Mouse (Mus musculus): Measurements from ENCODE around the gene Chpt1. TPM values are rescaled to one million over a fixed set of nuclear protein-coding genes. Genes with fewer than 3 reads are reported as not detected.

Chpt1 gene
- polyA plus RNA-seq, 1 experiment from 2014 or later: 29.0 TPM

DNA sequence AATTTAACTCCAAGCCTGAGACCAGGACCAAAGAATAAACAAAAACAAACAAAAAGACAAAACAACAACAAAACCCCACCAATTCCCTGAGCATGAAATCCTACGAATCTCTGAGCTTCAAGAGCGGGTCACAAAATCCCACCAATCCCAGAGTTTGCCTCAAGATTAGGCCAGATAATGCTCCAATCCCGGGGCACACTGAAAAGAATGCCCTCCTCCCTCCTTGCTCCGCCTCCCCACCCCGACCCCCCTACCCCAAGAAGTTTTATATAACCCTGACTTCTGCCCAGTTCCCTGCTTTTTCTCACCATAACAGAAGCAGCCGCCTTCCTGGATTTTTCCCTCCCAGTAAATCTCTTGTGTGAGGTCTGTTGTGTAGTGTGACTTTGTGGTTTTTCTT, 46.1 kb downstream of the Chpt1 start:
- no peaks in the 10 kb centered on the region for H3K36me3 ChIP-seq (ENCODE audit: inconsistent target)
- WGBS (ENCODE audit: missing documents): 71% methylated on average over 5 of the region's 6 CpGs
- H3K27ac ChIP-seq: no peak overlapping the region
- no peak overlapping the region for H3K4me3 ChIP-seq (ENCODE audit: inconsistent target)
- no peaks in the 10 kb centered on the region for H3K79me2 ChIP-seq (ENCODE audit: inconsistent target)

DNA sequence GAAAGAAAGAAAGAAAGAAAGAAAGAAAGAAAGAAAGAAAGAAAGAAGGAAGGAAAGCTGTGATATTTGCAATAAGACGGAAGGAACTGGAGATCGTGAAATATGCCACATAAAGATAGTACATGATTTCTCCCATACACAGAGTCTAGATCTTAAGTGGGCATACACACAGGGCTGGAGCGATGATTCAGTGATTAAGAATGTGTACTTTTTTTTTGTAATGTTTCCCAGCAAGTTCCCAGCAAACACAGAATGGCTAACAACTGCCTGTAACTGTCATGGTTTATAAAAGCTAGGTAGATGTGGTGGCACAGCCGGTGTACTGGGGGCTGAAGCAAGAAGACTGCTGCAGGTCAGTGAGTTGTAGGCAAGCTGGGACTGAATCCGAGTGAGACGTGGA, 51.9 kb downstream of the Chpt1 start:
- H3K36me3 ChIP-seq (ENCODE audit: inconsistent target): peaks cover 2% of the 10 kb centered on the region; the same call in 1 of the 2 replicates
- 90% methylated on average over 5 of the region's 6 CpGs for WGBS (ENCODE audit: missing documents)
- no peak overlapping the region for H3K27ac ChIP-seq
- no peaks in the 10 kb centered on the region for H3K79me2 ChIP-seq (ENCODE audit: inconsistent target)
- no peak overlapping the region for H3K4me3 ChIP-seq (ENCODE audit: inconsistent target)

DNA sequence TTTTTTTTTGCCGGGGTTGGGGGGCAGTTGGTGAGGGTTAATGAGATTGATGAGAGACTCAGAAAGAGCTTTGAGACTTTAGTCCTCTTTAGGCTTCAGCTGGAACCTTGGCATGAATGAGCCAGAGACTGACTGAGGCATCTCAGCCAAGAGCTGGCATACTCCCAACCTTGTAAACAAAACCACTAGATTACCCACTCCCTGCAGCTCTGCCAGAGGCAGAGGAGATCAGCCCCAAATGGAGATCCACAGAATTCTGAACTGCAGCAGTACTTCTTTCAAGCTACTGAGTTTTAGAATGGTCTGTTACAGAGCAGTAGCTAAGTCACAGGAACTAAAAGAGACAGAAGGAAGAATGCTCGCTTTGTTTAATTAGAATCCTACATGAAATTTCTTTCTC, 52.7 kb downstream of the Chpt1 start:
- no peak overlapping the region for H3K27ac ChIP-seq
- 90% methylated on average over 2 of the region's 2 CpGs for WGBS (ENCODE audit: missing documents)
- peaks cover 10% of the 10 kb centered on the region; the same call in 1 of the 2 replicates for H3K36me3 ChIP-seq (ENCODE audit: inconsistent target)
- H3K79me2 ChIP-seq (ENCODE audit: inconsistent target): no peaks in the 10 kb centered on the region
- H3K4me3 ChIP-seq (ENCODE audit: inconsistent target): no peak overlapping the region

DNA sequence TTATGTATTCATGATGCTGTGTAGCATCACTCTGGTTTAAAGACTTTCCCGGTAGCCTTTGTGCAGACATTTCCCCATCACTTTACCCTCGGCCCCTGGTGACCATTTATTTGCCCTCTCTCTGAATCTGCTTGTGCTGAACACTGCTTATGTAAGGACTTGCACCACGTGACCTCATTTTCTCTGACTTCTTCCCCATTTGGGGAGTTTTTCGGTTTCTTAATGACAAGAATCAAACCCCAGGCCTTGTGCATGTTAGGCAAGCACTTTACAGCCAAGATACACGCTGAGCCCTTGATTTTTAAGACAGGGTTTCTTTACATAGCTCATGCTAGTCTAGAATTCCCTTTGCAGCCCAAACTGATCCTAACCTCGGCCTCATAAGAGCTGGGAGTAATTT, 62.6 kb downstream of the Chpt1 start:
- Histone ChIP-seq H3K79me2 (ENCODE audit: inconsistent target) (no peaks in the 10 kb centered on the region), H3K4me3 (ENCODE audit: inconsistent target) (no peak overlapping the region), H3K36me3 (ENCODE audit: inconsistent target) (peaks cover 69% of the 10 kb centered on the region), H3K27ac (peak overlapping the region; percentile 39)
- 32% methylated on average over 6 of the region's 6 CpGs for WGBS (ENCODE audit: missing documents)

DNA sequence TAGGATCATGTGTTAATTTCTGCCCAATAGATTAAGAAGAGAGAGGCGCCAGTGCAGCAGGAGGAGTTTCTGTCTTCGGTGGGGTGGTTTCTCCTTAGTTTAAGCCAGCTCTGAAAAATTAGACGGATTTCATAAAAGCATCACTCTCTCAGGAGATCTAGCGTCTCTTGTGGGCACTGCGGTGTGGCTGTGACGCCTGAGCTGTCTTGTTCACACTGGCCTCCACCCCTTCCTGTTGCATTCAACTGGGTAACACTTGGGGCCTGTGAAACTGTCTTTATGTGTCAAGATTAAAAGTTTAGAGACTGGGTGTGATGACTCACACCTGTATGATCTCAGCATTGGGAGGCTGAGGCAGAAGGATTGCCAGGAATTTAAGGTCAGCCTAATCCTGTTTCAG, 75.9 kb downstream of the Chpt1 start:
- WGBS (ENCODE audit: missing documents): 95% methylated on average over 6 of the region's 6 CpGs
- peaks cover 3% of the 10 kb centered on the region; the same call in 1 of the 2 replicates for H3K79me2 ChIP-seq (ENCODE audit: inconsistent target)

GRCm38 (mm10) chr10:88426896-88427295, 77.0 kb downstream of the Chpt1 start:
- H3K79me2 ChIP-seq (ENCODE audit: inconsistent target): peaks cover 11% of the 10 kb centered on the region; the same call in 1 of the 2 replicates
- no peak overlapping the region for H3K4me3 ChIP-seq (ENCODE audit: inconsistent target)
- WGBS (ENCODE audit: missing documents): 72% methylated on average over 4 of the region's 5 CpGs
- H3K27ac ChIP-seq: no peak overlapping the region
- H3K36me3 ChIP-seq (ENCODE audit: inconsistent target): peaks cover 65% of the 10 kb centered on the region

More for the DNA sequence above, 75.9 kb downstream of the Chpt1 start:
- no peak overlapping the region for H3K4me3 ChIP-seq (ENCODE audit: inconsistent target)
- peaks cover 65% of the 10 kb centered on the region for H3K36me3 ChIP-seq (ENCODE audit: inconsistent target)
- H3K27ac ChIP-seq: no peak overlapping the region

- WGBS (ENCODE audit: missing documents): 92% methylated on average over 2 of the region's 2 CpGs
- Histone ChIP-seq H3K4me3 (ENCODE audit: inconsistent target) (no peak overlapping the region), H3K36me3 (ENCODE audit: inconsistent target) (peaks cover 64% of the 10 kb centered on the region)
These were observed 77.6 kb downstream of the Chpt1 start for GRCm38 (mm10) chr10:88426158-88426816.

GRCm38 (mm10) chr10:88420655-88421435, 83.0 kb downstream of the Chpt1 start:
- peak overlapping the region; percentile 79 for H3K27ac ChIP-seq

More at GRCm38 (mm10) chr10:88426158-88426816, 77.6 kb downstream of the Chpt1 start:
- Histone ChIP-seq H3K27ac (no peak overlapping the region), H3K79me2 (ENCODE audit: inconsistent target) (peaks cover 15% of the 10 kb centered on the region; the same call in 1 of the 2 replicates)

DNA sequence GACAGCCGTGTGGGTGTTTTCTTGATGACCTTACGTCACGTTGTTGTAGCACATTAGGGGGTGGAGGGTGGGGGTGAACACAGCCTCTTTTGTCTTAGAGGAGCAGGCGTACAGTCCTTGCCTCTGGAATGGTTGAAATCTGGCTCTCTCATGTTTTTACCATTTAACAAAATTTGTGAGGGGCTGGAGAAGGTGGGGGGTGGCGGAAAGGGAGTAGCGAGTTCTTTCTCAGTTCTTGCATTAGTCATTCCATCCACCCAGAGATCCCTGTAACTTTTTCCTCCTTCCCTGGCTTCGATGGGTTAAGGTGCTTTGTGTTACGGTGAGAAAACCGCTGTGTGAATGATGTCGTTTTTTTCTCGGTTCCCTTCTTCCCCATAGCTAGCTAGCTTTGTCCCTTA, 83.7 kb downstream of the Chpt1 start:
- Histone ChIP-seq H3K27ac (peak overlapping the region; percentile 79), H3K36me3 (ENCODE audit: inconsistent target) (peaks cover 25% of the 10 kb centered on the region; the same call in 1 of the 2 replicates), H3K79me2 (ENCODE audit: inconsistent target) (peaks cover 33% of the 10 kb centered on the region), H3K4me3 (ENCODE audit: inconsistent target) (no peak overlapping the region; the same call in 1 of the 2 replicates)
- WGBS (ENCODE audit: missing documents): 20% methylated on average over 11 of the region's 11 CpGs

More at GRCm38 (mm10) chr10:88420655-88421435, 83.0 kb downstream of the Chpt1 start:
- Histone ChIP-seq H3K4me3 (ENCODE audit: inconsistent target) (no peak overlapping the region; the same call in 1 of the 2 replicates), H3K79me2 (ENCODE audit: inconsistent target) (peaks cover 31% of the 10 kb centered on the region), H3K36me3 (ENCODE audit: inconsistent target) (peaks cover 20% of the 10 kb centered on the region; the same call in 1 of the 2 replicates)
- WGBS (ENCODE audit: missing documents): 29% methylated on average over 17 of the region's 19 CpGs

DNA sequence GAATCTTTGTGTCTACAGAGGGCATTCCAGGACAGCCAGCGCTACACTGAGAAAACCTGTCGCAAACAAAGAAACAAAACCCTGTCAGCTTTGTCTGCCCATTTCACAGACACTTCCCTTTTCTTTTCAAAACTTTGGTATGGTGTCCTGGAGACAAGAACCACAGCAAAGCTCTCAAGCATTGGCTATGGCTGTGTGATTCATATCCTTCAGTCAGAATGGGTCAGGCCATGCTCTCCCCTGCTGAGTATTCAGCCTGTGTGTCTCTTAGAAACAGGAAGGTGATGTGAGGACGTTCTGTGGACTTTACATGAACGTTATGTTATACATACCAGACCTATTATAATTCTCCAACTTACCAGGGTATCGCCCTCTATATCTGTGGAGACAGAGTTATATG, 86.2 kb downstream of the Chpt1 start:
- WGBS (ENCODE audit: missing documents): 21% methylated on average over 5 of the region's 5 CpGs
- no peak overlapping the region for H3K4me3 ChIP-seq (ENCODE audit: inconsistent target)
- peak overlapping the region; percentile 82 for H3K27ac ChIP-seq
- peaks cover 30% of the 10 kb centered on the region; the same call in 1 of the 2 replicates for H3K36me3 ChIP-seq (ENCODE audit: inconsistent target)
- peaks cover 50% of the 10 kb centered on the region for H3K79me2 ChIP-seq (ENCODE audit: inconsistent target)

DNA sequence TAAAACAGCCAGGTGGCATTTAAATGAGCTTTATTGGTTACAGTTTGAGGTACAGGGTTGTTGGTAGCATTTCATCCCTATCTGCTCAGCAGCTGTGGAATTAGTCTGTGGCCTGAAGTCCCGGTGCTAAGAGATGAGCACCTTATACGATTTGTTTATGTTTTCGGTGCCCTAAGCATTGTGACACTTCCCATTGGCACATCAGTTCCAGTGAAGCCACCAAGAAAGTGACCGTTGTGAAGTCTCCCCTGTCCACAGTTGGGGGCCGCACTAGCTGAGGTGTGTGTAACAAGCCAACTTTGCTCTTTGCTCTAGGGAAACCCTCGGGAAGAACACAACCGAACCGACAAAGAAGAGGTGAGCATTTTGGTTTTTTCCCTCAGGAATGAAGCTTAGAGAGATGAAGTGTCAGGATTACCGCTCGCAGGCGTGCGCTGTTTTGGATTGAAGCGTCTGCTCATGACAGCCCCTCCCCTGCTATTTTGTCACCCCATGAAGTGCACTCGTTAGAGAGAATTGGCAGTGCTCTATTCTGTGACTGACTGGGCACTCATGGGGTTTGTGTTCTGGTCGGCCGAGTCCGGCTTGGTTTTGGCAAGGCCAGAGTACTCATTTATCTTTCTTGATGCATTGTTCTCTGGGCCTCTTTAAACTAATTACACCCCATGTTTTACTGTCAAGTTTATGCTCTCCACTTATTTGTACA, 91.4 kb downstream of the Chpt1 start:
- WGBS (ENCODE audit: missing documents): 94% methylated on average over 17 of the region's 17 CpGs
- peaks cover 65% of the 10 kb centered on the region for H3K79me2 ChIP-seq (ENCODE audit: inconsistent target)
- H3K27ac ChIP-seq: no peak overlapping the region
- no peak overlapping the region for H3K4me3 ChIP-seq (ENCODE audit: inconsistent target)
- peaks cover 19% of the 10 kb centered on the region; the same call in 1 of the 2 replicates for H3K36me3 ChIP-seq (ENCODE audit: inconsistent target)

DNA sequence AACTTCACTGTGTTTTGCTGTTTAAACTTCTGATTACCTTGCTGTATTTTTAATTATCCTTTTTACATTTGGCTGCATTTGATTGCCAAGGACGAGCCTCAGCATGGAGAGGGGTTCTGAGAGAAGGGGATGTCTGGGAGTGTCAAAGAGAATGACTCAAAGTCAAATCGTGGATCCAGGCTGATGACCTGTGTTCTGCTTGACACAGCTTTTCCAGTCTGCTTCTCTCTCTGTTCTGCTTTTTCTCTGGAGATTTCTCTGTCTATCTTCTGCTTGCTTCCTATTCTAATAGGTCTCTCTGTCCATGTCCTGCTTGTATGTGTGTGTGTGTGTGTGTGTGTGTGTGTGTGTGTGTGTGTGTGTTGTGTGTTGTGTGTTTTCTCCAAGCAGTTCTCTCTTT, 94.1 kb downstream of the Chpt1 start:
- 28% methylated on average over 2 of the region's 2 CpGs for WGBS (ENCODE audit: missing documents)

GRCm38 (mm10) chr10:88407875-88408631, 95.8 kb downstream of the Chpt1 start:
- peaks cover 86% of the 10 kb centered on the region for H3K79me2 ChIP-seq (ENCODE audit: inconsistent target)

More for the DNA sequence above, 94.1 kb downstream of the Chpt1 start:
- H3K79me2 ChIP-seq (ENCODE audit: inconsistent target): peaks cover 82% of the 10 kb centered on the region
- peak overlapping the region; percentile 83 for H3K27ac ChIP-seq
- peaks cover 12% of the 10 kb centered on the region; the same call in 1 of the 2 replicates for H3K36me3 ChIP-seq (ENCODE audit: inconsistent target)
- H3K4me3 ChIP-seq (ENCODE audit: inconsistent target): no peak overlapping the region

GRCm38 (mm10) chr10:88405812-88406211, 98.1 kb downstream of the Chpt1 start:
- Histone ChIP-seq H3K4me3 (ENCODE audit: inconsistent target) (no peak overlapping the region), H3K36me3 (ENCODE audit: inconsistent target) (peaks cover 15% of the 10 kb centered on the region; the same call in 1 of the 2 replicates), H3K27ac (peak overlapping the region; percentile 84), H3K79me2 (ENCODE audit: inconsistent target) (peaks cover 86% of the 10 kb centered on the region)
- WGBS (ENCODE audit: missing documents): 60% methylated on average over 7 of the region's 7 CpGs

More at GRCm38 (mm10) chr10:88407875-88408631, 95.8 kb downstream of the Chpt1 start:
- Histone ChIP-seq H3K4me3 (ENCODE audit: inconsistent target) (no peak overlapping the region), H3K27ac (peak overlapping the region; percentile 10; the same call in 1 of the 2 replicates), H3K36me3 (ENCODE audit: inconsistent target) (peaks cover 3% of the 10 kb centered on the region; the same call in 1 of the 2 replicates)
- WGBS (ENCODE audit: missing documents): 89% methylated on average over 12 of the region's 12 CpGs
